Mouse (Mus musculus): ENCODE measurements around the gene Tmem106a.

- no peak for TF ChIP-seq CTCF (IDR thresholded peaks at IDR 0.05; ENCODE audit: low read depth)
- TF ChIP-seq EP300 (IDR thresholded peaks at IDR 0.05; ENCODE audit: low read depth), result no peak
Observed at GRCm38 (mm10) chr11:101604116-101604515, 22.1 kb downstream of the Tmem106a start.

All from heart, postnatal 0 days (tissue).